Mouse (Mus musculus) lung, postnatal 0 days (tissue): ENCODE data around the gene Pik3c2a.

ENCODE experiments used
- CTCF ChIP-seq: IDR thresholded peaks from 2 replicates; pipeline ENCODE4 v1.5.1; 2016; ENCODE audit warnings: antibody characterized with exemption, mild to moderate bottlenecking
- EP300 ChIP-seq: IDR thresholded peaks from 2 replicates; pipeline ENCODE4 v1.6.1; 2016; ENCODE audit warnings: antibody characterized with exemption, mild to moderate bottlenecking, control low read depth

DNA sequence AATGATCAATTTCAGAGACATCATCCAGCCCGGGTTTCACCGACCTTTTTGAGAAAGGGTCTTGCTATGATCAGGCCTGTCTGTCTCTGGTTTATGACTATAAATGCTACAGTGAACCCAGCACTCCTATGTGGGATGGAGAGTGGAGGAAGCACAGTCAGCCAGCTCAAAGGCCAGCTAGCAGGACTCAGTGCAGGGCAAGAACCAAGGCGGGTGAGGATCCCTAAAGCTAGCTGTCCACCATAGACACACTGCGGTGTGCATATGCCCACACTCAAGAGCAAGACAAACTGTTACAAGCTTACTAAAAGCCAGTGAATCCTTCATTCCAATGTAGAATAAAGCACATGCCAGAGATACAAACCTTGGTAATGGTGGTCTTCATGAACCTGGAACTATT lies 113.4 kb downstream of the Pik3c2a start:
- TF ChIP-seq CTCF (no peak), EP300 (no peak)
